Mouse (Mus musculus) cerebellum, postnatal 4 days (tissue): Measurements from ENCODE around the gene Ankle1.
"Not testable (repeated sequence)": the region's sequence is repeated elsewhere in the genome, so short reads cannot be mapped to it uniquely, and the experiment has no call there.

ENCODE experiments used
- DNase-seq, 2 experiments: peaks; one replicate each; pipeline ENCODE4 v3.0.0; 2022; ENCODE audit warnings: low spot score in 2 of 2, mixed read lengths in 1 of 2

The Ankle1 gene

GRCm38 (mm10) chr8:71407441-71407840 lies 1.6 kb downstream of the Ankle1 start:
- no peak for DNase-seq

- DNase-seq, result no peak
Measured at GRCm38 (mm10) chr8:71408231-71408630, 2.4 kb downstream of the Ankle1 start.

GRCm38 (mm10) chr8:71411535-71412273 lies 5.9 kb downstream of the Ankle1 start:
- DNase-seq, result no peak

- DNase-seq, result no peak
Measured at GRCm38 (mm10) chr8:71422121-71422520, 16.3 kb downstream of the Ankle1 start.

- DNase-seq, result not testable (repeated sequence)
Measured at GRCm38 (mm10) chr8:71432935-71433334, 27.1 kb downstream of the Ankle1 start.

GRCm38 (mm10) chr8:71437041-71437440 lies 31.2 kb downstream of the Ankle1 start:
- no peak for DNase-seq

- peak in 1 of 2 experiments; percentile 26 for DNase-seq
Measured at GRCm38 (mm10) chr8:71441404-71441803, 35.6 kb downstream of the Ankle1 start.

GRCm38 (mm10) chr8:71445096-71445495 lies 39.3 kb downstream of the Ankle1 start:
- no peak for DNase-seq

- peak in 1 of 2 experiments; percentile 0 for DNase-seq
Measured at GRCm38 (mm10) chr8:71451337-71451736, 45.5 kb downstream of the Ankle1 start.

- DNase-seq, result peak in 1 of 2 experiments; percentile 0
Measured at GRCm38 (mm10) chr8:71451777-71452176, 46.0 kb downstream of the Ankle1 start.

- peak in 1 of 2 experiments; percentile 0 for DNase-seq
Measured at GRCm38 (mm10) chr8:71452669-71453068, 46.9 kb downstream of the Ankle1 start.

GRCm38 (mm10) chr8:71454668-71455067 lies 48.9 kb downstream of the Ankle1 start:
- peak in 1 of 2 experiments; percentile 0 for DNase-seq

GRCm38 (mm10) chr8:71456906-71457305 lies 51.1 kb downstream of the Ankle1 start:
- DNase-seq, result peak in 1 of 2 experiments; percentile 1

- DNase-seq, result no peak
Measured at GRCm38 (mm10) chr8:71457659-71458270, 52.0 kb downstream of the Ankle1 start.
